Mouse (Mus musculus) layer of hippocampus, adult 9-11 months (tissue): ENCODE measurements at regions not wholly inside any gene's neighbourhood (a gene's known extent, or its start where the extent isn't known, plus 50 kb on each side); places are given as distances from the start of the nearest gene placed in this dataset.

Source experiments
- DNase-seq: peaks from one replicate; pipeline ENCODE4 v3.0.0; 2022

- DNase-seq: no peak
Measured at GRCm38 (mm10) chr14:105056171-105056570, 121.0 kb downstream of the Rbm26 start.

GRCm38 (mm10) chr14:105038798-105039197 lies 138.3 kb downstream of the Rbm26 start:
- no peak for DNase-seq

GRCm38 (mm10) chr14:105034712-105035377 lies 142.3 kb downstream of the Rbm26 start:
- DNase-seq: no peak

- no peak for DNase-seq
Measured at GRCm38 (mm10) chr14:105019971-105020370, 157.2 kb downstream of the Rbm26 start.

- no peak for DNase-seq
Measured at GRCm38 (mm10) chr14:105016089-105016846, 160.9 kb downstream of the Rbm26 start.

- DNase-seq: no peak
Measured at GRCm38 (mm10) chr14:105015278-105015677, 161.8 kb downstream of the Rbm26 start.

- no peak for DNase-seq
Measured at GRCm38 (mm10) chr14:105010742-105011141, 166.4 kb downstream of the Rbm26 start.

- no peak for DNase-seq
Measured at GRCm38 (mm10) chr14:105008331-105008730, 168.8 kb downstream of the Rbm26 start.

- no peak for DNase-seq
Measured at GRCm38 (mm10) chr14:104994066-104994465, 183.1 kb downstream of the Rbm26 start.

- DNase-seq: no peak
Measured at GRCm38 (mm10) chr14:104966046-104966445, 211.1 kb downstream of the Rbm26 start.

- no peak for DNase-seq
Measured at GRCm38 (mm10) chr14:104943450-104943849, 233.7 kb downstream of the Rbm26 start.

GRCm38 (mm10) chr14:104939961-104940360 lies 237.2 kb downstream of the Rbm26 start:
- DNase-seq: no peak

GRCm38 (mm10) chr14:104937083-104937864 lies 239.9 kb downstream of the Rbm26 start:
- no peak for DNase-seq

- DNase-seq: no peak
Measured at GRCm38 (mm10) chr14:104935956-104936355, 241.2 kb downstream of the Rbm26 start.

- DNase-seq: no peak
Measured at GRCm38 (mm10) chr14:104905706-104906105, 271.4 kb downstream of the Rbm26 start.

- no peak for DNase-seq
Measured at GRCm38 (mm10) chr14:104902120-104903027, 274.8 kb downstream of the Rbm26 start.

GRCm38 (mm10) chr14:104901072-104901471 lies 276.1 kb downstream of the Rbm26 start:
- no peak for DNase-seq

- DNase-seq: no peak
Measured at GRCm38 (mm10) chr14:104871203-104871602, 305.9 kb downstream of the Rbm26 start.

GRCm38 (mm10) chr14:104867540-104867939 lies 309.6 kb downstream of the Rbm26 start:
- DNase-seq: no peak

- no peak for DNase-seq
Measured at GRCm38 (mm10) chr14:104863881-104864280, 313.2 kb downstream of the Rbm26 start.

- DNase-seq: no peak
Measured at GRCm38 (mm10) chr14:104855913-104856312, 321.2 kb downstream of the Rbm26 start.

GRCm38 (mm10) chr14:104849274-104849673 lies 326.8 kb upstream of the Rnf219 start:
- no peak for DNase-seq

GRCm38 (mm10) chr14:104827404-104827803 lies 305.0 kb upstream of the Rnf219 start:
- no peak for DNase-seq
